20 mouse cellular contexts compared by ENCODE assay signal in the genomic region with DNA sequence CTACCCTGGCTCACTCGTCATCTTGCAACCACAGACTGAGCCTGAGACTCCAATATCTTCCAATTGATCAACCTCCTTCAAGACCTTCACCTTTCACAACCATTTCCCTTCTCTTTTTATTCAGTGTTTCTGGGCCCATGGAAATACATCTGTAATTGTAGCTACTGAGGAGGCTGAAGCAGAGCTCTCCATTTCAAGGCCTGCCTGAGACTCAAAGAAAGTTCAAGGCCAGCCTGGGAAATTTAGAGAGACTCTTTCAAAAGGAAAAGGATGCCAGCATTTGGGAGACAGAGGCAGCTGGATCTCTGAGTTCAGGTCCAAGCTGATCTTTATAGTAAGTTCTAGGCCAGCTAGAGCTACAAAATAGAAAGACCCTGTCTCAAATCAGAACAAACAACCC. TPM values are rescaled to one million over a fixed set of nuclear protein-coding genes. Genes with fewer than 3 reads are reported as not detected.
DNase-seq lines count a peak whose midpoint lies in the region; ATAC-seq and TF ChIP-seq lines count a peak whose summit lies in the region.
"Had no signal": no experiment of that assay in that cellular context is flagged by ENCODE, and none has a peak within 500 bp of the region (broad histone marks: within the 10 kb centered on the region; RNA-seq: fewer than 3 reads in every experiment).

No protein-coding gene starts in this region.

- no peaks in the 10 kb centered on the region for H3K79me2 ChIP-seq in liver, adult 2 months (ENCODE audit: control insufficient read depth, insufficient read depth, low read length)

- H3K9ac ChIP-seq in liver, adult 2 months (ENCODE audit: low read depth, low read length): no peak overlapping the region
- no peak overlapping the region for H3K9ac ChIP-seq in liver, embryonic 12.5 days
- H3K9ac ChIP-seq: embryonic facial prominence, embryonic 12.5 days; forebrain, embryonic 13.5 days; forebrain, embryonic 15.5 days; forebrain, postnatal 0 days had no signal

- H3K4me2 ChIP-seq in liver, embryonic 12.5 days: no peak overlapping the region
- H3K4me2 ChIP-seq: embryonic facial prominence, embryonic 12.5 days; forebrain, embryonic 13.5 days; forebrain, embryonic 15.5 days had no signal

- no peaks in the 10 kb centered on the region for H3K9me3 ChIP-seq in liver, embryonic 12.5 days (replicated peaks)
- H3K9me3 ChIP-seq: embryonic facial prominence, embryonic 10.5 days; embryonic facial prominence, embryonic 12.5 days; forebrain, embryonic 13.5 days; forebrain, embryonic 15.5 days had no signal

- 36% methylated on average over 1 of the region's 1 CpGs for WGBS in liver, adult 2 months
- WGBS in liver, embryonic 12.5 days (ENCODE audit: insufficient replicate concordance): 55% methylated on average over 1 of the region's 1 CpGs

- H3K27me3 ChIP-seq in liver, adult 2 months (ENCODE audit: control insufficient read depth, insufficient read depth, low read length): no peaks in the 10 kb centered on the region
- H3K27me3 ChIP-seq in liver, embryonic 12.5 days (replicated peaks): no peaks in the 10 kb centered on the region
- H3K27me3 ChIP-seq: embryonic facial prominence, embryonic 12.5 days; forebrain, embryonic 13.5 days; forebrain, embryonic 15.5 days had no signal

- no peak for TF ChIP-seq CTCF in liver, adult 2 months (IDR thresholded peaks at IDR 0.05; ENCODE audit: low read depth, low read length)

- peaks cover 22% of the 10 kb centered on the region for H3K4me1 ChIP-seq in liver, adult 2 months (ENCODE audit: control insufficient read depth, insufficient read depth, low read length)
- H3K4me1 ChIP-seq in liver, embryonic 12.5 days: peaks cover 33% of the 10 kb centered on the region

- ATAC-seq in liver, embryonic 12.5 days: no peak
- ATAC-seq: forebrain, embryonic 13.5 days; forebrain, embryonic 15.5 days; forebrain, postnatal 0 days had no signal

- DNase-seq in adrenal gland, adult 2 months: peak; percentile 65
- DNase-seq in adrenal gland, postnatal 4 days (ENCODE audit: low spot score in 2 of 2): no peak
- DNase-seq in liver, adult 2 months (ENCODE audit: extremely low read depth, low read depth, low spot score): no peak
- peak; percentile 19 for DNase-seq in yolk sac, embryonic 10.5 days (ENCODE audit: low spot score)
- DNase-seq in cerebellum, adult 9-11 months: no peak
- DNase-seq: adrenal gland, postnatal 14 days; cerebellum, adult 11 months; cerebellum, adult 18-20 months; cerebellum, adult 8-10 months; cerebellum, postnatal 10 days; cerebellum, postnatal 25 days; forebrain, postnatal 0 days had no signal

- H3K36me3 ChIP-seq in liver, adult 2 months (ENCODE audit: control insufficient read depth, insufficient read depth, low read length): peaks cover 6% of the 10 kb centered on the region; the same call in 1 of the 2 replicates
- H3K36me3 ChIP-seq in liver, embryonic 12.5 days: no peaks in the 10 kb centered on the region
- H3K36me3 ChIP-seq: embryonic facial prominence, embryonic 10.5 days; embryonic facial prominence, embryonic 12.5 days; forebrain, embryonic 15.5 days had no signal

- H3K4me3 ChIP-seq in liver, adult 2 months (ENCODE audit: insufficient read depth, low read depth, low read length): no peak overlapping the region
- no peak overlapping the region for H3K4me3 ChIP-seq in liver, embryonic 12.5 days
- H3K4me3 ChIP-seq: embryonic facial prominence, embryonic 10.5 days; embryonic facial prominence, embryonic 12.5 days; forebrain, embryonic 13.5 days; forebrain, embryonic 15.5 days had no signal

- peak overlapping the region; percentile 39 for H3K27ac ChIP-seq in liver, adult 2 months (replicated peaks; ENCODE audit: insufficient read depth, low read depth, low read length)
- H3K27ac ChIP-seq in liver, embryonic 12.5 days: no peak overlapping the region
- H3K27ac ChIP-seq: embryonic facial prominence, embryonic 10.5 days; embryonic facial prominence, embryonic 12.5 days; forebrain, embryonic 13.5 days; forebrain, embryonic 15.5 days had no signal

- no peak for TF ChIP-seq POLR2A in liver, adult 2 months (IDR thresholded peaks at IDR 0.05; ENCODE audit: extremely low read depth, insufficient read depth, low read length)

RNA-seq across cellular contexts. Expression of gene Apoa2, which starts 3.0 kb away (rescaled TPM):
- total RNA-seq in adrenal gland, adult 2 months (2021): 10 to 100 TPM in 1 of 2 experiments, 1 to 10 TPM in 1; 4.5 to 48.6 TPM
- polyA plus RNA-seq in adrenal gland, adult 2 months (2012; rRNA removed): 7.8 TPM in 1 of 2 replicates, not detected in the other
- 100 to 1,000 TPM in 1 of 2 experiments, 10 to 100 TPM in 1; 18.3 to 847 TPM for total RNA-seq in adrenal gland, postnatal 4 days (2021)
- total RNA-seq in liver, adult 2 months (2014; rRNA removed): 15,245 and 18,176 TPM in 2 replicates
- 28,168 and 29,095 TPM in 2 replicates for polyA plus RNA-seq in liver, adult 2 months (2012; rRNA removed)
- polyA plus RNA-seq in liver, embryonic 12.5 days (2016; fragmentation: Nextera tagmentation; extraction: Ambion mirVana): 2,516 and 2,642 TPM in 2 replicates
- total RNA-seq: MEL had no signal
- polyA plus RNA-seq: C2C12 had no signal

RNA-seq across cellular contexts. Expression of gene Tomm40l, which starts 5.6 kb away (rescaled TPM):
- 10 to 100 TPM; 34.4 to 63.1 TPM for total RNA-seq in adrenal gland, adult 2 months (2021)
- polyA plus RNA-seq in adrenal gland, adult 2 months (2012; rRNA removed): 37.2 and 45.3 TPM in 2 replicates
- total RNA-seq in adrenal gland, postnatal 4 days (2021): 10 to 100 TPM; 41.6 to 43.5 TPM
- total RNA-seq in liver, adult 2 months (2014; rRNA removed): 5.5 and 10.7 TPM in 2 replicates
- polyA plus RNA-seq in liver, adult 2 months (2012; rRNA removed): 6.7 and 9.7 TPM in 2 replicates
- 20.7 and 21.9 TPM in 2 replicates for polyA plus RNA-seq in liver, embryonic 12.5 days (2016; fragmentation: Nextera tagmentation; extraction: Ambion mirVana)

RNA-seq across cellular contexts. Expression of gene Fcer1g, which starts 6.3 kb away (rescaled TPM):
- total RNA-seq in adrenal gland, adult 2 months (2021): 10 to 100 TPM; 22.9 to 31.2 TPM
- polyA plus RNA-seq in adrenal gland, adult 2 months (2012; rRNA removed): 56.0 and 66.2 TPM in 2 replicates
- 10 to 100 TPM; 22.4 to 23.2 TPM for total RNA-seq in adrenal gland, postnatal 4 days (2021)
- total RNA-seq in liver, adult 2 months (2014; rRNA removed): 6.4 and 12.4 TPM in 2 replicates
- polyA plus RNA-seq in liver, adult 2 months (2012; rRNA removed): 21.3 and 50.7 TPM in 2 replicates
- 55.8 and 60.7 TPM in 2 replicates for polyA plus RNA-seq in liver, embryonic 12.5 days (2016; fragmentation: Nextera tagmentation; extraction: Ambion mirVana)
- polyA plus RNA-seq: C2C12 had no signal

RNA-seq across cellular contexts. Expression of gene Nr1i3, which starts 14.1 kb away (rescaled TPM):
- under 1 TPM in 1 of 2 experiments, not detected in 1; 0.40 TPM for total RNA-seq in adrenal gland, adult 2 months (2021)
- polyA plus RNA-seq in adrenal gland, adult 2 months (2012; rRNA removed): not detected in 2 replicates
- total RNA-seq in adrenal gland, postnatal 4 days (2021): 10 to 100 TPM in 1 of 2 experiments, under 1 TPM in 1; 0.92 to 10.3 TPM
- 178 and 264 TPM in 2 replicates for total RNA-seq in liver, adult 2 months (2014; rRNA removed)
- 215 and 229 TPM in 2 replicates for polyA plus RNA-seq in liver, adult 2 months (2012; rRNA removed)
- polyA plus RNA-seq in liver, embryonic 12.5 days (2016; fragmentation: Nextera tagmentation; extraction: Ambion mirVana): 0.23 and 0.36 TPM in 2 replicates
- total RNA-seq: adrenal gland, adult 18-20 months; forebrain, postnatal 0 days had no signal

RNA-seq across cellular contexts. Expression of gene Adamts4, which starts 22.3 kb away (rescaled TPM):
- total RNA-seq in adrenal gland, adult 2 months (2021): 1 to 10 TPM; 1.1 to 1.3 TPM
- polyA plus RNA-seq in adrenal gland, adult 2 months (2012; rRNA removed): 1.7 and 2.8 TPM in 2 replicates
- 1 to 10 TPM; 4.3 to 4.5 TPM for total RNA-seq in adrenal gland, postnatal 4 days (2021)
- total RNA-seq in liver, adult 2 months (2014; rRNA removed): 0.09 and 0.13 TPM in 2 replicates
- 0.15 and 0.37 TPM in 2 replicates for polyA plus RNA-seq in liver, adult 2 months (2012; rRNA removed)
- 0.61 and 0.72 TPM in 2 replicates for polyA plus RNA-seq in liver, embryonic 12.5 days (2016; fragmentation: Nextera tagmentation; extraction: Ambion mirVana)
- total RNA-seq: MEL had no signal

Comparison
In these comparisons a context has a peak if more than half of its experiments do, and no peak if none do; other contexts are left out.
1. DNase-seq: peak in adrenal gland, adult 2 months (single experiment) and yolk sac, embryonic 10.5 days (single experiment); none in adrenal gland, postnatal 4 days (0 of 2), liver, adult 2 months (single experiment) and cerebellum, adult 9-11 months (single experiment).
2. RNA of gene Apoa2, which starts 3.0 kb away (total RNA-seq): 15,245 to 18,176 TPM in liver, adult 2 months; 18.3 to 847 TPM in adrenal gland, postnatal 4 days and 4.5 to 48.6 TPM in adrenal gland, adult 2 months; every median in the first group is over 10 times any median in the second.